Comparison of ENCODE assay signal across 13 mouse cellular contexts in the genomic region with DNA sequence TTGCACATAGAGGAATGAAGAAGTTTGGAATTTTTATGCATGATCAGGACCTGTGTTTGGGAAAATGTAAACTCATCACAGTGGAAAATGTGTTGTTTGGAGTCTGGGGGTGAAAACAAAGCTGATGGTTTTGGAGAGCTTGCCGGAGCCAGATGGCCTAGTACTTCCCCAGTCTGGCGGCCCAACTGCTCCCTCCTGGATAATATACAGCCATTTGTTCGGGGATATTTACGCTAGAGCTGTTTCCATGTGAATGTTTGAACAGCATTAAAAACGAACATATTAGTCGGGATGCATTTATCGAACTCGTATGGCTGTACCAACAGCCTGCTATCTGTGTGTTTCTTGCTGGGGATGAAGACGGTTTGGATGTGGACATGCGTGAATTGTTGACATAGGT. TPM values are rescaled to one million over a fixed set of nuclear protein-coding genes. Genes with fewer than 3 reads are reported as not detected.
A peak's percentile ranks its signal among the peaks of the same experiment; 100 is the strongest.
DNase-seq lines count a peak whose midpoint lies in the region; ATAC-seq and TF ChIP-seq lines count a peak whose summit lies in the region.
"Had no signal": no experiment of that assay in that cellular context is flagged by ENCODE, and none has a peak within 500 bp of the region (broad histone marks: within the 10 kb centered on the region; RNA-seq: fewer than 3 reads in every experiment).

No protein-coding gene starts in this region.

- H3K4me3 ChIP-seq in cerebellum, adult 2 months (replicated peaks; ENCODE audit: insufficient read depth, low read depth, low read length): no peak overlapping the region
- H3K4me3 ChIP-seq in hindbrain, embryonic 16.5 days (ENCODE audit: low read length): peak overlapping the region; percentile 8; the same call in 1 of the 2 replicates
- H3K4me3 ChIP-seq in midbrain, embryonic 13.5 days (replicated peaks): peak overlapping the region; percentile 8; the same call in 1 of the 2 replicates
- H3K4me3 ChIP-seq in intestine, embryonic 16.5 days (ENCODE audit: low read length): no peak overlapping the region
- H3K4me3 ChIP-seq: embryonic facial prominence, embryonic 12.5 days had no signal

- DNase-seq in cerebellum, postnatal 4 days (ENCODE audit: low spot score in 2 of 2): no peak
- peak; percentile 81 to 86 for DNase-seq in cerebellum, adult 2 months
- DNase-seq in frontal cortex, postnatal 14 days (ENCODE audit: low spot score in 2 of 2): no peak
- DNase-seq in urinary bladder, adult 18-20 months (ENCODE audit: low spot score in 2 of 2): no peak
- DNase-seq: adrenal gland, postnatal 14 days; gastrocnemius, postnatal 10 days; lung, postnatal 10 days; thymus, postnatal 36 days had no signal

- peaks cover 5% of the 10 kb centered on the region; the same call in 1 of the 2 replicates for H3K4me1 ChIP-seq in cerebellum, adult 2 months (ENCODE audit: control insufficient read depth, insufficient read depth, low read length)
- H3K4me1 ChIP-seq in hindbrain, embryonic 16.5 days (ENCODE audit: control insufficient read depth, insufficient read depth, low read depth, low read length): no peaks in the 10 kb centered on the region; the same call in 1 of the 2 replicates
- H3K4me1 ChIP-seq in midbrain, embryonic 13.5 days (replicated peaks): peaks cover 55% of the 10 kb centered on the region
- no peaks in the 10 kb centered on the region for H3K4me1 ChIP-seq in intestine, embryonic 16.5 days (ENCODE audit: control insufficient read depth, insufficient read depth, low read length)

- H3K36me3 ChIP-seq in hindbrain, embryonic 16.5 days (ENCODE audit: control insufficient read depth, insufficient read depth, low read length): no peaks in the 10 kb centered on the region
- H3K36me3 ChIP-seq in midbrain, embryonic 13.5 days: no peaks in the 10 kb centered on the region
- H3K36me3 ChIP-seq in intestine, embryonic 16.5 days (ENCODE audit: control insufficient read depth, insufficient read depth, low read length): no peaks in the 10 kb centered on the region

- no peaks in the 10 kb centered on the region for H3K9me3 ChIP-seq in hindbrain, embryonic 16.5 days (ENCODE audit: control insufficient read depth, low read length)
- no peaks in the 10 kb centered on the region for H3K9me3 ChIP-seq in midbrain, embryonic 13.5 days
- no peaks in the 10 kb centered on the region for H3K9me3 ChIP-seq in intestine, embryonic 16.5 days (ENCODE audit: control insufficient read depth, low read length)
- H3K9me3 ChIP-seq: embryonic facial prominence, embryonic 12.5 days had no signal

- no peak for TF ChIP-seq CTCF in cerebellum, adult 2 months (IDR thresholded peaks at IDR 0.05; ENCODE audit: borderline replicate concordance, insufficient read depth, low read depth, low read length)

- WGBS in cerebellum, adult 2 months: 21% methylated on average over 10 of the region's 10 CpGs
- 53% methylated on average over 10 of the region's 10 CpGs for WGBS in hindbrain, embryonic 16.5 days
- 73% methylated on average over 10 of the region's 10 CpGs for WGBS in midbrain, embryonic 13.5 days
- 68% methylated on average over 10 of the region's 10 CpGs for WGBS in intestine, embryonic 16.5 days

- H3K9ac ChIP-seq in hindbrain, embryonic 16.5 days (ENCODE audit: low read depth, low read length): peak overlapping the region; percentile 1; the same call in 1 of the 2 replicates
- H3K9ac ChIP-seq in midbrain, embryonic 13.5 days (replicated peaks): no peak overlapping the region; the same call in 1 of the 2 replicates
- no peak overlapping the region for H3K9ac ChIP-seq in intestine, embryonic 16.5 days (ENCODE audit: low read depth, low read length)
- H3K9ac ChIP-seq: embryonic facial prominence, embryonic 12.5 days had no signal

- no peaks in the 10 kb centered on the region for H3K27me3 ChIP-seq in cerebellum, adult 2 months (ENCODE audit: control insufficient read depth, insufficient read depth, low read length)
- H3K27me3 ChIP-seq in hindbrain, embryonic 16.5 days (replicated peaks; ENCODE audit: control insufficient read depth, insufficient read depth, low read length): no peaks in the 10 kb centered on the region; the same call in 1 of the 2 replicates
- H3K27me3 ChIP-seq in midbrain, embryonic 13.5 days: peaks cover 18% of the 10 kb centered on the region
- H3K27me3 ChIP-seq in intestine, embryonic 16.5 days (replicated peaks; ENCODE audit: control insufficient read depth, insufficient read depth, low read length): peaks cover 17% of the 10 kb centered on the region

- no peak for TF ChIP-seq POLR2A in cerebellum, adult 2 months (IDR thresholded peaks at IDR 0.05; ENCODE audit: borderline replicate concordance, insufficient read depth, low read length)

- peak; percentile 82 for ATAC-seq in cerebellum, adult (ENCODE audit: insufficient number of reproducible peaks, low FRiP score, low TSS enrichment)
- peak; percentile 63; the same call in 1 of the 2 replicates for ATAC-seq in hindbrain, embryonic 16.5 days
- no peak for ATAC-seq in midbrain, embryonic 13.5 days
- ATAC-seq in intestine, embryonic 16.5 days: no peak

- H3K27ac ChIP-seq in cerebellum, adult 2 months (ENCODE audit: insufficient read depth, low read length): no peak overlapping the region; the same call in 1 of the 2 replicates
- H3K27ac ChIP-seq in hindbrain, embryonic 16.5 days (ENCODE audit: low read depth, low read length): peak overlapping the region; percentile 32; the same call in 1 of the 2 replicates
- H3K27ac ChIP-seq in midbrain, embryonic 13.5 days: peak overlapping the region; percentile 39
- no peak overlapping the region for H3K27ac ChIP-seq in intestine, embryonic 16.5 days (ENCODE audit: low read length)
- H3K27ac ChIP-seq: embryonic facial prominence, embryonic 12.5 days had no signal

- peak overlapping the region; percentile 38 for H3K4me2 ChIP-seq in hindbrain, embryonic 16.5 days (ENCODE audit: low read length)
- peak overlapping the region; percentile 41 for H3K4me2 ChIP-seq in midbrain, embryonic 13.5 days (replicated peaks)
- H3K4me2 ChIP-seq in intestine, embryonic 16.5 days (ENCODE audit: low read depth, low read length): no peak overlapping the region
- H3K4me2 ChIP-seq: embryonic facial prominence, embryonic 12.5 days had no signal

RNA-seq across cellular contexts. Expression of a gene that starts 8.9 kb away (rescaled TPM):
- 24.9 and 26.2 TPM in 2 replicates for polyA plus RNA-seq in cerebellum, adult 2 months (2012; rRNA removed)
- polyA plus RNA-seq in hindbrain, embryonic 16.5 days (2015; fragmentation: Nextera tagmentation; extraction: Ambion mirVana): 106 and 111 TPM in 2 replicates
- polyA plus RNA-seq in midbrain, embryonic 13.5 days (2015; fragmentation: Nextera tagmentation; extraction: Ambion mirVana): 93.8 and 94.0 TPM in 2 replicates
- 7.9 and 8.7 TPM in 2 replicates for polyA plus RNA-seq in intestine, embryonic 16.5 days (2015; fragmentation: Nextera tagmentation; extraction: Ambion mirVana)

Comparison
In these comparisons a context has a peak if more than half of its experiments do, and no peak if none do; other contexts are left out.
1. DNase-seq: peak in cerebellum, adult 2 months (2 of 2); none in cerebellum, postnatal 4 days (0 of 2), frontal cortex, postnatal 14 days (0 of 2) and urinary bladder, adult 18-20 months (0 of 2).
2. ATAC-seq: peak in cerebellum, adult (single experiment) and hindbrain, embryonic 16.5 days (single experiment); none in midbrain, embryonic 13.5 days (single experiment) and intestine, embryonic 16.5 days (single experiment).
3. H3K27ac ChIP-seq: peak in hindbrain, embryonic 16.5 days (single experiment) and midbrain, embryonic 13.5 days (single experiment); none in cerebellum, adult 2 months (single experiment) and intestine, embryonic 16.5 days (single experiment).
4. H3K4me3 ChIP-seq: peak in hindbrain, embryonic 16.5 days (single experiment) and midbrain, embryonic 13.5 days (single experiment); none in cerebellum, adult 2 months (single experiment) and intestine, embryonic 16.5 days (single experiment).